8 mouse cellular contexts compared by ENCODE assay signal in the genomic region with DNA sequence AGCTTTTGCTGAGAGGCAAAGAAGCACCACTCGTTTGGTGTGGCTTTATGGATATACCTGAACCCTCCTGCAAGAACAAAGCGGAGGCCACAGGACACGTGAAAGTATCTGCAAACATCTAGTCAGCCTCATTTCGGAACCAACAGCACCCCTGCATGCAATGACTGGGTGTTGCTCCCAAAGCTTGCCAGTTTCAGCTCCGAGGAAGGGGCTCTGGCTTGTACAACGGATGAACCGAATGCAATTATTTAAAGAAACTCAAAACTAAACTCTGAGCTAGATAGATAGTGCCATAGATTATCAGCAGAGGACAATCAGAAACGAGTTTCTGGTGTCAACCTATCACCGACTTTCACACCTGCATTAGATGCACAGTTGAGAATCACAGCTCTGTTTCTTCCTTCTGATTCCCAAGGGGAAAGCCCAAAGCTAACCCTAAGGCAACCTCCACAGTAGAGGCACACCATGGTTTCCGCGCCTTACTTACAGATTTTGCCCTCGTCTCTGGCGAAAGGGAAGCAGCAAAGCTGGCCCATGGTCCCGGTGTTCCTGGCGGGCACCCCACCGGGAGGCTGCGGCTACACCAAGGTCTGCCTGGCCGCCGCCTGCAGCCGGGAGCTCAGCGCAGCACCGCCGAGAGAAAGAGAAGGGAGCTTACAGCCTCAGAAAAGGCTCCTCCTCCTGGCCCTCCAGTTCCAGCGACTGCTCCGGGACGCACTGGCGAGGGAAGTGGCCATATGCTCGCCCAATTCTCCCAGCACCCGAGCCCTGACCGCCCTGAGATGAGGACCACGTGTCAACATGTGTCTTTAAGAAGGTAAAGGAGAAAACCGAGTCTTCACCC.
DNase-seq lines count a peak whose midpoint lies in the region; ATAC-seq lines count a peak whose summit lies in the region.

No protein-coding gene starts in this region.

- peak; percentile 85; the same call in 1 of the 2 replicates for ATAC-seq in hindbrain, embryonic 11.5 days (ENCODE audit: low FRiP score)
- ATAC-seq in neural tube, embryonic 15.5 days (ENCODE audit: low FRiP score), result peak; percentile 88

- no peaks in the 10 kb centered on the region for H3K36me3 ChIP-seq in hindbrain, embryonic 11.5 days (ENCODE audit: control insufficient read depth, insufficient read depth, low read length)
- H3K36me3 ChIP-seq in neural tube, embryonic 15.5 days, result no peaks in the 10 kb centered on the region

- H3K4me2 ChIP-seq in hindbrain, embryonic 11.5 days (replicated peaks; ENCODE audit: low read depth, low read length), result peak overlapping the region; percentile 84
- peak overlapping the region; percentile 70 for H3K4me2 ChIP-seq in neural tube, embryonic 15.5 days

- H3K4me1 ChIP-seq in hindbrain, embryonic 11.5 days (replicated peaks; ENCODE audit: control insufficient read depth, insufficient read depth, low read length), result no peaks in the 10 kb centered on the region
- peaks cover 24% of the 10 kb centered on the region for H3K4me1 ChIP-seq in neural tube, embryonic 15.5 days

- peak; percentile 84 for DNase-seq in adrenal gland, adult 2 months
- DNase-seq in cerebellum, postnatal 4 days (ENCODE audit: low spot score in 2 of 2), result peak; percentile 46 to 60
- peak; percentile 32 for DNase-seq in gastrocnemius, adult 18-20 months (ENCODE audit: low spot score)
- peak; percentile 62 for DNase-seq in hindbrain, embryonic 11.5 days (ENCODE audit: low spot score)
- DNase-seq in layer of hippocampus, adult 8-10 months (ENCODE audit: low spot score in 2 of 2), result peak; percentile 36 to 60
- peak; percentile 66 to 69 for DNase-seq in lung, adult 18-20 months
- DNase-seq in yolk sac, embryonic 10.5 days (ENCODE audit: low spot score), result peak; percentile 47

- no peak overlapping the region for H3K27ac ChIP-seq in hindbrain, embryonic 11.5 days (ENCODE audit: low read depth, low read length)
- peak overlapping the region; percentile 79 for H3K27ac ChIP-seq in neural tube, embryonic 15.5 days (replicated peaks)

- no peaks in the 10 kb centered on the region for H3K27me3 ChIP-seq in hindbrain, embryonic 11.5 days (ENCODE audit: control insufficient read depth, insufficient read depth, low read length)
- H3K27me3 ChIP-seq in neural tube, embryonic 15.5 days (replicated peaks), result no peaks in the 10 kb centered on the region

- WGBS in hindbrain, embryonic 11.5 days, result 17% methylated on average over 32 of the region's 32 CpGs
- WGBS in neural tube, embryonic 15.5 days, result 14% methylated on average over 32 of the region's 32 CpGs

- peak overlapping the region; percentile 30 for H3K4me3 ChIP-seq in hindbrain, embryonic 11.5 days (ENCODE audit: low read depth, low read length)
- H3K4me3 ChIP-seq in neural tube, embryonic 15.5 days (replicated peaks), result peak overlapping the region; percentile 52

- no peaks in the 10 kb centered on the region for H3K9me3 ChIP-seq in hindbrain, embryonic 11.5 days (ENCODE audit: control insufficient read depth, low read length)
- H3K9me3 ChIP-seq in neural tube, embryonic 15.5 days (replicated peaks), result no peaks in the 10 kb centered on the region

- H3K9ac ChIP-seq in hindbrain, embryonic 11.5 days (ENCODE audit: low read depth, low read length), result peak overlapping the region; percentile 58
- peak overlapping the region; percentile 62 for H3K9ac ChIP-seq in neural tube, embryonic 15.5 days (replicated peaks)

Comparison
In these comparisons a context has a peak if more than half of its experiments do, and no peak if none do; other contexts are left out.
1. DNase-seq: peak in every context shown above with its lines; median percentile 84 in adrenal gland, adult 2 months; 68 in lung, adult 18-20 months; 62 in hindbrain, embryonic 11.5 days; 53 in cerebellum, postnatal 4 days; 48 in layer of hippocampus, adult 8-10 months; 47 in yolk sac, embryonic 10.5 days; 32 in gastrocnemius, adult 18-20 months.